Mouse (Mus musculus) adrenal gland, adult (tissue): ENCODE measurements around the gene Sash1.
A peak's percentile ranks its signal among the peaks of the same experiment; 100 is the strongest.

Experiments used
- DNase-seq, 2 experiments: peaks; one replicate each; pipeline ENCODE4 v3.0.0; 2022 to 2023; ENCODE audit warnings: low spot score in 1 of 2; ENCODE audit not compliant: inconsistent age in 2 of 2

Sash1 gene

GRCm38 (mm10) chr10:8856942-8857341 lies 28.9 kb downstream of the Sash1 start:
- no peak for DNase-seq

- no peak for DNase-seq
Measured at GRCm38 (mm10) chr10:8853326-8853725, 32.5 kb downstream of the Sash1 start.

DNA sequence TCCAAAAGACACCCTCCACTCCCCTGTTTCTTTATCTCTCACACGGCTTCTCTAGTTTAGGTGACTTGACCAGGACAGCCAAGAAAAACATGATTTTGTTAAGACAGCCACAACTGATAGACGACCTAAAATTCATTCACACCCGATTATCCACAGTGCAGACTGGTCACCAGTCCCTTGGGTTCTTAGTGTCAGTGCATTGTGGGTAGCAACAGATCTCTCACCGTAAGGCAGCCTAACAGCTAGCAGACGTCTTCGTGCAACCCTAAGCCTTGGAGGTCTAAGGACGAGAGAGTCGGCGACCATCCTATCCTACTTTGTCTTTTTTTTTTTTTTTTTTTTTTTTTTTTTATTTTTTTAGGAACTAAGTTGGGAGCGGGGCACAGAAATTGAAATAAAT lies 34.2 kb downstream of the Sash1 start:
- no peak for DNase-seq

- DNase-seq: no peak
Measured at GRCm38 (mm10) chr10:8847974-8848373, 37.9 kb downstream of the Sash1 start.

- DNase-seq: no peak
Measured at GRCm38 (mm10) chr10:8846258-8846657, 39.6 kb downstream of the Sash1 start.

GRCm38 (mm10) chr10:8845230-8845770 lies 40.6 kb downstream of the Sash1 start:
- no peak for DNase-seq

DNA sequence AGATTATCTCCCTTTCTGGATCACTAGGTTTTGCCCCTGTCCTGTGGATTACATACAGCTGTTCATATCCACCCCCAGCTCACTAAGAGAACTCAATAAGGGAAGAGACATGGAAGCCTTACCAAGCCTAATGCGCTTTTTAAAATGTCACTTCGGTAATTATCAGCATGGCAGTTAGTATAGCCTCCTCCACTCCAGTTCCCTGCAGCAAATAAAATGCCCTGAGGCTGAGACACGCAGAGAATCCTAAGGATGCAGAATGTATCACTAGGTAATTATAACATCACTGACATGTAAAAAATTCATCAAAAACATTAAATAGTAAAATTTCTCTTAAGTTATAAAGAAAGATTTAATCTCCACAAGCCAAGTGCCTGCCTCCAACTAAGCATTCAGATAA lies 45.9 kb downstream of the Sash1 start:
- DNase-seq: no peak

- peak in 1 of 2 experiments; percentile 63 for DNase-seq
Measured at GRCm38 (mm10) chr10:8833816-8834464, 51.9 kb downstream of the Sash1 start.

GRCm38 (mm10) chr10:8826303-8826702 lies 59.6 kb downstream of the Sash1 start:
- no peak for DNase-seq

DNA sequence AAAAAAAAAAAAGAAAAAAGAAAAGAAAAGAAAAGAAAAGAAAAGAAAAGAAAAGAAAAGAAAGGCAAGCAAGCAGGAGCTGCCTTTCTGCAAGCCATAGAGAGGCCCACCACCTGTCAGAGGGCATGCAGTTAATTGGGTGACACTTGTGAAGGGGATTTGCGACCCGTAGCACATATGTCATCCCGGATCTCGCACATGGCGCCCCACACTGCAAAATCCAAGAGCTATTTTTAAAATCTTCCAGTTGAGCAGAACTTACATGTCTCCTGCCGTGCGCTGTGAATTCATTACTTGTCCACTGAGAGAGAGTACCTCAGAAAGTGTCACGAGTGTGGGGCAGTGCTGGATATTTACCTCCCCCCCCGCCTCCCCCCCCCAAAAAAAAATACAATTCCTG lies 60.0 kb downstream of the Sash1 start:
- no peak for DNase-seq

DNA sequence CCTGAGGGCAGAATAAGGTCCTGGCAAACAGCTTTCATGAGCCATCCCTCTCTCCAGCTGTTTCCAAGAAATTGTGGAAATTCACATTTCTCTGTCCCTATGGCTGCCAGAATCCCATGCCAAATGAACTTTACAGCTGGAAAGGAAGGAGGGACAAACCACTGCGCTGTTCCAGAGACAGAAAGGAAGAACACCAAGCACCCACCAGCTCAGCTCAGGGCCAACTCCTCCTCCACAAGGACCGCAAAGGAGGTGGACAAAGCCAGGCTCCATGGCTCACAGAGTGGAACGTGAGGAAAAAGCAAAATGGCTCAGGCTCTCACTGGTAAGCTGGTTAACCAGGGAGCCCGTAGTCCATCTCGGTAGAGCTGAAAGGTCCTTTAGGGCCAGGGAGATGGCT lies 67.8 kb downstream of the Sash1 start:
- peak in 1 of 2 experiments; percentile 34 for DNase-seq

DNA sequence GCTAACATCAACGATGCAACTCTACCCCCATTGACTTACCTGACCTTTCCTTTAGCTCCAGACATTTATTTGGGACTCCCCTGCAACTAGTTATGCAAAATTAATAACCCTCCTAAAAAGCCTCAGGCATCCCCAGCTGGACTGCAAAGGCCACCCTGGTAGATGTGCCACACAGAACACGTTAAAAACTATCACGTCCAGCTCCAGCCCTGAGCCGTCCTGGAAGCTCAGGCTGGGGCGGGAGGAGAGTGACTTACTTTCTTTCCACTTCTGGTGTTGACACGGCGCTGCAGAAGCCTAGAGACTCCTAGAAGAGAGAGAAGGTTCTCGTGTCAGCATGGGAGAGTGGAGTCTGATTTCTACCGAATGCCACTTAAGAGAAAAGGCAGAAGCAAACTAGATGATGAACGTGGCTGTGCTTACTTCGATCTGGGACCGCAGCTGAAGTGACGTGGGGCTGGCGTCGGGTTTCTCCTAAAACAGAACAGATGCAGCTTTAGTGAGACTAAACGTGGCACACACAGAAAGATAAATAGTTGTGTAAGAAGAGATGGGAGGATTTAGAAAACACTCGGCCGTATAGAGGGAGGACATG lies 71.8 kb downstream of the Sash1 start:
- DNase-seq: no peak

GRCm38 (mm10) chr10:8813259-8813658 lies 72.6 kb downstream of the Sash1 start:
- DNase-seq: no peak

GRCm38 (mm10) chr10:8812807-8813206 lies 73.1 kb downstream of the Sash1 start:
- no peak for DNase-seq

DNA sequence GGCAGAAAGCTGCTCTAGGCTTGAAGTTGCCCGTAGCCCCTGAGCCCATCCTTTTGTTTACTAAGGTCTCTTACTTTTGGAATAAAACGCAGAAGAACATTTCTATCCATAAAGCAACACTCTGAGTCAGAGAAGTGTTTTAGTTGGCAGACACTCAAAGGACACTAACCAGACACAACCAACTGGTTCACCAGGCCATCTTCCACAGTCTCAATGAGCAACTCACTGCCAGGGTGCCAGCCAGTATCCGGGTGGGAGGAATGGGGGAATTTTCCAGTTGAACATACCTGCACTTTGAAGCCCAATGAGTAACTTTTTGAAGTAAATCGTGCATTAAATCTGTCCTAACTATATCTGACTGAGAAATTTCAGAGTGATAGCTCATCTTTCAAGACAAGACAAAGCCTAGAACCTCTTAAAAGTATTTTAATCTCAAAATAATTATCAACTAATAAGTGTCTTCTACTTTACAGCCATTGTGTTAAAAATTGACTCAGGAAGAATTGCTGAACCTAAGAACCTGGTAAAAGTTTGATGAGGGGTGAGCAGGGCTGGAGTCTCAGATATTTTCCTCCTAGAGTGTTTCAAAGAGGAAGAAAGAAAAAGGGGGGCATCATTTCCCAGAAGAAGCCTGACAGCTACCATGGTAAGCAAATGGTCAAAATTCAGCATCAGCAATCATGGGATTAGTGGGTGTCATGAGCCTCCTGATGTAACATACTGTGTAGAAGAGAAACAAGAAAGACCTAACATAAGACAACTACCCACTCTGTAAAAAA lies 74.4 kb downstream of the Sash1 start:
- DNase-seq: peak in 1 of 2 experiments; percentile 65

GRCm38 (mm10) chr10:8810496-8810895 lies 75.4 kb downstream of the Sash1 start:
- no peak for DNase-seq

- DNase-seq: no peak
Measured at GRCm38 (mm10) chr10:8808383-8808782, 77.5 kb downstream of the Sash1 start.

DNA sequence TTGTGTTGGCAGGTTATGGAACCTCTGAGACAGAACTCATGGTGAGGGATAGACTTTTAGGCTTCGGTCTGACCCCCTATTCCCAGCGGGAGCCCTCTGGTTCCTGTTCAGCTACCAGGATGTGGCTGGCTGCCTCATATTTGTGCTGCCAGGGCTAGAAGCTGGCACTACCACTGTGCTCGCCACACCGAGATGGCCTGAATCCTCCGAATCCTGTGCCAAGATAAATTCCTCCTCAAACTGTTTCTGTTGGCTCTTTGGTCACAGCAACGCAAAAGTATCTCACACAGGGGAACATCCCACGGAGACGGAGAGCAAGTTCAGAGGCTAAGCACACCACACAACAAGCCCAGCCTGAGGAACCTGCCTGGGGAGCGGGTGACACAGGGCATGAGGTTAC lies 78.3 kb downstream of the Sash1 start:
- DNase-seq: peak in 1 of 2 experiments; percentile 43

- peak; percentile 58 to 66 for DNase-seq
Measured at GRCm38 (mm10) chr10:8805402-8805801, 80.5 kb downstream of the Sash1 start.

DNA sequence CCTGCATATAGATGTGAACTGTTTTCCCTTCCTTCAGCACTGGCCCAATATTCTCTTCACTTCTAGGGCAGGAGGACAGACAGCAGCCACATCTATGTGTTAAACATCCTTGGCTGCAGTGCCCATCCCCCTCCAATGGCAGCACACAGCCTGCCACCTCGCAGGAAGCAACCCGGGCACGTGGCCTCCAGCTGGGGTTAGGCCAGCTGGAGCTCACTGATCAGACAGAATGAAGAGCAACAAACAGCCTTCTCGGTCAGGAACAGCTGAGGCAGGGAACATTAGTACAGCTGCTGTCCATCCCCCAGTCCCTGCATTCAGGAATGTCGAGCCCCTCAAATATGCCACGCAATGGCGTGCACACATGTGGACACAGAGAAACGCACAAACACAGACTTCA lies 81.6 kb downstream of the Sash1 start:
- DNase-seq: peak; percentile 22 to 47

DNA sequence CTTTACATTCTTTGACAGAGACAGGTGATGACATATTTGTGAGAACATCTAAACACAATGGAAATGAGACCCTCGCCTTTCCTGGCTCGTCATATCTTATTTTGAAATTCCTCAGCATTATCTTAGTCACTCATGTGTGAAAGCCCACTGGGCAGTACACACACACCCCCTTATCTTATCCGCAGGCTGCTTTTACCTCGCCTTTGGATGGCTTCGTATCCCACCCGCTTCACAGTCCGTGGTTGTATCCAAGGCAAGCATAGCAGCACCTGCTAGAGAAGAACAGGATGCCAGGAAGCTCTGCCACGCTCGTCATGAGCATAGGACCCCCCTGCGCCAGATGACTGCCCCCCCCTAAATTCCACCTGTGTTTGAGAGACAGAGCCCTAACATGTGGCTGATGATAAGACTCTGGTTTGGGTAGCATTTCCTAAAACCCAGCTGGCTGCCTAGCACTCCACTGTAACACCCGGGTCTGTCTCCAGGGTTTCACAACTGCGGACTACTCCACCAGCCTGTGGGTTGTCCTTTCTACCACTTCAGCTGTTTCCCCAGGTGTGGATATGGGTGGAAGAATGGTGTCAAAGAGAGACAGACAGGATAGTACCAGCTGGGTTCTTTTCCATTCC lies 84.0 kb downstream of the Sash1 start:
- no peak for DNase-seq
